Mouse (Mus musculus) adrenal gland, postnatal 14 days (tissue): ENCODE results near the gene Cx3cl1. TPM values are rescaled to one million over a fixed set of nuclear protein-coding genes. Genes with fewer than 3 reads are reported as not detected.

Experiments
- total RNA-seq: library from RNA; stranded (reverse); gene quantifications from 2 replicates; pipeline ENCODE4 v1.2.3, GENCODE M21; 2021

The Cx3cl1 gene
- total RNA-seq, 1 experiment from 2014 or later: 16.2 TPM

Other genes with a start within 250 kb of the Cx3cl1 start
- 13.5 and 19.1 TPM in 2 replicates for gene Cpne2, start 239.0 kb upstream of the Cx3cl1 start, total RNA-seq
- 20.5 and 21.7 TPM in 2 replicates for gene Rspry1, start 170.1 kb upstream of the Cx3cl1 start, total RNA-seq
- gene Fam192a, start 170.0 kb upstream of the Cx3cl1 start, total RNA-seq: 42.3 and 45.9 TPM in 2 replicates
- 60.1 and 71.0 TPM in 2 replicates for gene Arl2bp, start 105.4 kb upstream of the Cx3cl1 start, total RNA-seq
- gene Pllp, start 75.7 kb upstream of the Cx3cl1 start, total RNA-seq: 0.86 and 1.6 TPM in 2 replicates
- 0.37 and 2.3 TPM in 2 replicates for gene Ccl22, start 26.4 kb upstream of the Cx3cl1 start, total RNA-seq
- gene Ccl17, start 38.4 kb downstream of the Cx3cl1 start, total RNA-seq: 1.1 TPM in 1 of 2 replicates, not detected in the other
- 269 and 282 TPM in 2 replicates for gene Coq9, start 66.3 kb downstream of the Cx3cl1 start, total RNA-seq
- gene Ciapin1, start 66.3 kb downstream of the Cx3cl1 start, total RNA-seq: 107 and 122 TPM in 2 replicates
- gene Polr2c, start 85.4 kb downstream of the Cx3cl1 start, total RNA-seq: 58.3 and 65.8 TPM in 2 replicates
- gene Dok4, start 104.3 kb downstream of the Cx3cl1 start, total RNA-seq: 19.7 and 20.7 TPM in 2 replicates
- 8.1 and 10.1 TPM in 2 replicates for gene Ccdc102a, start 146.1 kb downstream of the Cx3cl1 start, total RNA-seq
- 0.26 and 1.6 TPM in 2 replicates for gene Adgrg5, start 151.7 kb downstream of the Cx3cl1 start, total RNA-seq
- 35.5 and 54.3 TPM in 2 replicates for gene Adgrg1, start 202.7 kb downstream of the Cx3cl1 start, total RNA-seq
- 4.0 and 4.2 TPM in 2 replicates for gene Adgrg3, start 245.7 kb downstream of the Cx3cl1 start, total RNA-seq